Mouse (Mus musculus): ENCODE measurements around the gene Grm3. TPM values are rescaled to one million over a fixed set of nuclear protein-coding genes. Genes with fewer than 3 reads are reported as not detected.

Grm3 gene
- polyA plus RNA-seq, 1 experiment from 2014 or later: not detected

DNA sequence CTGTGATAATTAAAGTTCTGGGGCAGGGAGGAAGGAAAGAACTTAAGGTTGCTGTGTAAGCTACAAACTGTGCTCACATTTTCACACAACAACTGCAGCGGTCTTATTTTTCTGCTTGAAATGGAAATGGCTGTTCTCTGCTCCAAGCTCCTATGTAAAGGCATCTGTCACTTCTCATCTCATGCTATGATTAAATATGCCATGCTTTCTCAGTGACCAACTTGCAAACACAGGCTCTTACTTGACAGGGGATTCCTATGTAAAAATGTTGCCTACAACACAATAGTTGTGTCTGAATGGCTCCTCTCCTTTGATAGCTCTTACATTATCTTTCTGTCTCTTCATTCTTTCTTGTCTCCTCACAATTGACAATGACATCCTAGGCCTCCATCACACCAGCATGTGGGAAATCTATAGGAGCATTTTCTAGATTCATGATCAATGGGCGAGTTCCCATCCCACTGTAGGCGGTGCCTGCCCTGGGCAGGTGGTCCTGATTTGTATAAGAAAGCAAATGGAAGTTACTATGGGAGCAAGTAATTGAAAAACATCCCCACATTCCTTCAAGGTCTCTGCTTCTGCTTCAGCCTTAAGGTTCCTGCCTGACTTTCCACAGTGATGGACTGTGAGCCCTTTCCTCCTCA lies 34.2 kb downstream of the Grm3 start:
- Histone ChIP-seq H3K9me3 (ENCODE audit: low read length) (no peaks in the 10 kb centered on the region), H3K27ac (ENCODE audit: low read depth) (no peak overlapping the region), H3K27me3 (ENCODE audit: insufficient read depth, low read length) (no peaks in the 10 kb centered on the region), H3K9ac (replicated peaks) (no peak overlapping the region), H3K36me3 (replicated peaks; ENCODE audit: insufficient read depth, low read length) (no peaks in the 10 kb centered on the region), H3K4me1 (ENCODE audit: insufficient read depth) (no peaks in the 10 kb centered on the region), H3K4me3 (ENCODE audit: low read depth, low read length) (no peak overlapping the region), H3K4me2 (ENCODE audit: low read depth, low read length) (no peak overlapping the region)
- no peak for DNase-seq
- TF ChIP-seq CTCF (IDR thresholded peaks at IDR 0.05; ENCODE audit: low read depth) (no peak), EP300 (IDR thresholded peaks at IDR 0.05; ENCODE audit: low read depth) (no peak)
- no peak for ATAC-seq
- WGBS (ENCODE audit: insufficient replicate concordance): 57% methylated on average over 3 of the region's 3 CpGs

DNA sequence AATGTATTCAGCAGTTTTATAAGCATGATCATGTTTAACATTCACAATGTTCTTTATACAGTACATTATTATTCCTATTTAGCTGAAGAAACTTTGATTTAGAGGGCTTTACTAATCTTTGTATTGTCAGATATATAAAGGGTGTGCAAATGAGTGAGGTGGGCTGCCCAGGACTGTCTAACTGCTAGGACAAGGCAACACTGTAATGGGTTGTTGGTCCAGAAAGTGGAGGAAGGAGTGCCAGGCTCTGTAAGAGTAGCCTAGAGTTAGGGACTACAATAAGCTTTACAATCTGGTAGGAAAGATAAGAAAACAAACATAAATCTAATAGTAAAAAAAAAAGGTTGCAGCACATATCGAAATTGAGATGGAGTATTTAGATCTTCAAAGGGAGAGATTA lies 34.8 kb downstream of the Grm3 start:
- H3K9me3 ChIP-seq (ENCODE audit: low read length): no peaks in the 10 kb centered on the region
- H3K27ac ChIP-seq (ENCODE audit: low read depth): no peak overlapping the region
- no peak overlapping the region for H3K9ac ChIP-seq (replicated peaks)
- 32% methylated on average over 1 of the region's 1 CpGs for WGBS (ENCODE audit: insufficient replicate concordance)
- TF ChIP-seq CTCF (IDR thresholded peaks at IDR 0.05; ENCODE audit: low read depth) (no peak), EP300 (IDR thresholded peaks at IDR 0.05; ENCODE audit: low read depth) (no peak)
- no peaks in the 10 kb centered on the region for H3K4me1 ChIP-seq (ENCODE audit: insufficient read depth)
- ATAC-seq (no peak), DNase-seq (no peak)
- H3K36me3 ChIP-seq (replicated peaks; ENCODE audit: insufficient read depth, low read length): no peaks in the 10 kb centered on the region
- H3K27me3 ChIP-seq (ENCODE audit: insufficient read depth, low read length): no peaks in the 10 kb centered on the region
- H3K4me2 ChIP-seq (ENCODE audit: low read depth, low read length): no peak overlapping the region
- H3K4me3 ChIP-seq (ENCODE audit: low read depth, low read length): no peak overlapping the region

DNA sequence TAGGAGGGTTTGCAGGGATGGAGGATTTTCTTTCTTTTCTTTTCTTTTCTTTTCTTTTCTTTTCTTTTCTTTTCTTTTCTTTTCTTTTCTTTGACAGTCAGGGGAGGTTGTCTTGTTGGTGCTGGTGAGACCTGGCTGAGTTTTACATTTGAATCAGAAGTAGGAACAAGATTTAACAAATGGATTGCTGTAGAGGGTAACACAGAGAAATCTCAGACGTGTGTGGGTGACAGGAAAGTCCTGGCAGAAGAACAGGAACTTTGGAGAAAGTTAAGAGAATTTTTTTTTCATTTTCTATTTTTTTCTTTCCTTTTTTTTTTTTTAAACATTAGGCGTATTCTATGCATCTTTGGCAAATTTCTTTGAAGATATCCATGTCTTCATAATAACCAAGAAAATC lies 41.8 kb downstream of the Grm3 start:
- Histone ChIP-seq H3K9ac (replicated peaks) (no peak overlapping the region), H3K4me3 (ENCODE audit: low read depth, low read length) (no peak overlapping the region), H3K4me2 (ENCODE audit: low read depth, low read length) (no peak overlapping the region), H3K4me1 (ENCODE audit: insufficient read depth) (no peaks in the 10 kb centered on the region), H3K27ac (ENCODE audit: low read depth) (no peak overlapping the region), H3K36me3 (replicated peaks; ENCODE audit: insufficient read depth, low read length) (no peaks in the 10 kb centered on the region), H3K27me3 (ENCODE audit: insufficient read depth, low read length) (no peaks in the 10 kb centered on the region), H3K9me3 (ENCODE audit: low read length) (no peaks in the 10 kb centered on the region)
- no peak for TF ChIP-seq CTCF (IDR thresholded peaks at IDR 0.05; ENCODE audit: low read depth)
- 38% methylated on average over 2 of the region's 2 CpGs for WGBS (ENCODE audit: insufficient replicate concordance)
- DNase-seq: no peak
- ATAC-seq: no peak

- Histone ChIP-seq H3K27ac (ENCODE audit: low read depth) (no peak overlapping the region), H3K9ac (replicated peaks) (no peak overlapping the region), H3K4me3 (ENCODE audit: low read depth, low read length) (no peak overlapping the region), H3K4me1 (ENCODE audit: insufficient read depth) (no peaks in the 10 kb centered on the region), H3K4me2 (ENCODE audit: low read depth, low read length) (no peak overlapping the region), H3K27me3 (ENCODE audit: insufficient read depth, low read length) (no peaks in the 10 kb centered on the region), H3K36me3 (replicated peaks; ENCODE audit: insufficient read depth, low read length) (no peaks in the 10 kb centered on the region), H3K9me3 (ENCODE audit: low read length) (no peaks in the 10 kb centered on the region)
- DNase-seq: no peak
- WGBS (ENCODE audit: insufficient replicate concordance): 55% methylated on average over 1 of the region's 1 CpGs
- no peak for ATAC-seq
- TF ChIP-seq EP300 (IDR thresholded peaks at IDR 0.05; ENCODE audit: low read depth): no peak
These were observed 56.0 kb downstream of the Grm3 start for GRCm38 (mm10) chr5:9669002-9669401.

DNA sequence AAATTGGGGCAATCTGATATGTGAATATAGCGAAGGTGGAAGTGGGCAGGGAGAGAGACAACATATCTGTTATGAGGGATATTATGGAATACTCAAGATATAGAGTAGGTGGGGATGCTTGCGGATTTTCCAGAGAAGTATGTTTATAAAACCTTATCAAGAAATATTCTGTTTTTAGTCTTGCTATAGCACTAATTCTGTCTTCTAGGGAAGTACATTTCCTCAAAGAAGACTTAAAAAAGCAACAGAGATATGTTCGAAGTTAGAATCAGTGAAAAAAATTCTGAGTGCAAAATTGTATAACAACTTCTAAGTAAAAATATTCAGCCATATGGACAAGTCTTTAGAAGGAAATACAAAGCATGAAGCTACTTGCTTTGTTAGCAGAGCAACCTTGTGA lies 61.6 kb downstream of the Grm3 start:
- Histone ChIP-seq H3K9ac (replicated peaks) (no peak overlapping the region), H3K4me2 (ENCODE audit: low read depth, low read length) (no peak overlapping the region), H3K27ac (ENCODE audit: low read depth) (no peak overlapping the region), H3K27me3 (ENCODE audit: insufficient read depth, low read length) (no peaks in the 10 kb centered on the region), H3K9me3 (ENCODE audit: low read length) (no peaks in the 10 kb centered on the region), H3K4me1 (ENCODE audit: insufficient read depth) (no peaks in the 10 kb centered on the region), H3K4me3 (ENCODE audit: low read depth, low read length) (no peak overlapping the region), H3K36me3 (replicated peaks; ENCODE audit: insufficient read depth, low read length) (no peaks in the 10 kb centered on the region)
- ATAC-seq: no peak
- 66% methylated on average over 3 of the region's 3 CpGs for WGBS (ENCODE audit: insufficient replicate concordance)
- TF ChIP-seq CTCF (IDR thresholded peaks at IDR 0.05; ENCODE audit: low read depth): no peak
- no peak for DNase-seq

DNA sequence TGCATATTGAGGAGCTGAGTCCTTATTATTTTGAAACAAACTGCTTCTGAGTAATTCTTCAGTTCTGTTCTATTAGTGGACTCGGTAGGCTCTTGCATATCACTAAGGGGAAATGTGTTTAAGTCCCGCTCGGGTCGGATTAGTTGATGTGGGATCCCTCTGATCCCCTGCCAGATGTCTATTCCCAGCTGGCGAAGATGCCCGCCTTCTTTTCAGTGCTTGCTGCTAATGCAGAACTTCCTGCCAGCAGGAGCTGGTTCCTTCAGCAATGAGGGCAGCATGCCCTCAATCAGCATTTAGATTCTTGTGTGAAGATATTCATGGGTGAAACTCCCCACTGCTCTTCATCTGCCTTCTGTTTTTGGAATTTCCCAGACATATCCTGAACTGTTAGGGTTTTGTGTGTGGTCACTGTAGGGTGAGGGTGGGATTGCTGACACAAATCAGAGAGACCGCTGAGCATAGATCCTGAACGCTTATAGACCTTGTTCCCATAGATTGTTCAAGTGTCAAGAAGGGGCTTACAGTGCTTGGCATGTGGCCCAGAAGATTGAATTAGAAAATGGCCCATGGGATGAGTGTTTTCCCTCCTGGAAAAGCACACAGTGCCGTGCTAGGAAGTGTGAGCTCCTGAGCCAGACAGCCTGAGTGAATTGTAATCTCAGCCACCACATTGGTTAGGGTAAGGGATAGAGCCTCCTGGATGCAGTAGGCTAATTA lies 62.9 kb downstream of the Grm3 start:
- Histone ChIP-seq H3K4me2 (ENCODE audit: low read depth, low read length) (no peak overlapping the region), H3K4me1 (ENCODE audit: insufficient read depth) (no peaks in the 10 kb centered on the region), H3K36me3 (replicated peaks; ENCODE audit: insufficient read depth, low read length) (no peaks in the 10 kb centered on the region), H3K4me3 (ENCODE audit: low read depth, low read length) (no peak overlapping the region), H3K27me3 (ENCODE audit: insufficient read depth, low read length) (no peaks in the 10 kb centered on the region), H3K9ac (replicated peaks) (no peak overlapping the region), H3K27ac (ENCODE audit: low read depth) (no peak overlapping the region), H3K9me3 (ENCODE audit: low read length) (no peaks in the 10 kb centered on the region)
- TF ChIP-seq CTCF (IDR thresholded peaks at IDR 0.05; ENCODE audit: low read depth): no peak
- TF ChIP-seq EP300 (IDR thresholded peaks at IDR 0.05; ENCODE audit: low read depth): no peak
- no peak for ATAC-seq
- DNase-seq: no peak
- 58% methylated on average over 9 of the region's 9 CpGs for whole genome bisulfite sequencing (ENCODE audit: insufficient replicate concordance)

All from liver, postnatal 0 days (tissue).